Mouse (Mus musculus): ENCODE data around the gene Grip1.
A peak's percentile ranks its signal among the peaks of the same experiment; 100 is the strongest.

Gene Grip1

GRCm38 (mm10) chr10:119778871-119779270, 325.2 kb downstream of the Grip1 start:
- no peak for DNase-seq

- DNase-seq = no peak
Measured at GRCm38 (mm10) chr10:119779657-119780056, 326.0 kb downstream of the Grip1 start.

GRCm38 (mm10) chr10:119790507-119790906, 336.9 kb downstream of the Grip1 start:
- DNase-seq = no peak

- DNase-seq = no peak
Measured at GRCm38 (mm10) chr10:119802421-119802820, 348.8 kb downstream of the Grip1 start.

DNA sequence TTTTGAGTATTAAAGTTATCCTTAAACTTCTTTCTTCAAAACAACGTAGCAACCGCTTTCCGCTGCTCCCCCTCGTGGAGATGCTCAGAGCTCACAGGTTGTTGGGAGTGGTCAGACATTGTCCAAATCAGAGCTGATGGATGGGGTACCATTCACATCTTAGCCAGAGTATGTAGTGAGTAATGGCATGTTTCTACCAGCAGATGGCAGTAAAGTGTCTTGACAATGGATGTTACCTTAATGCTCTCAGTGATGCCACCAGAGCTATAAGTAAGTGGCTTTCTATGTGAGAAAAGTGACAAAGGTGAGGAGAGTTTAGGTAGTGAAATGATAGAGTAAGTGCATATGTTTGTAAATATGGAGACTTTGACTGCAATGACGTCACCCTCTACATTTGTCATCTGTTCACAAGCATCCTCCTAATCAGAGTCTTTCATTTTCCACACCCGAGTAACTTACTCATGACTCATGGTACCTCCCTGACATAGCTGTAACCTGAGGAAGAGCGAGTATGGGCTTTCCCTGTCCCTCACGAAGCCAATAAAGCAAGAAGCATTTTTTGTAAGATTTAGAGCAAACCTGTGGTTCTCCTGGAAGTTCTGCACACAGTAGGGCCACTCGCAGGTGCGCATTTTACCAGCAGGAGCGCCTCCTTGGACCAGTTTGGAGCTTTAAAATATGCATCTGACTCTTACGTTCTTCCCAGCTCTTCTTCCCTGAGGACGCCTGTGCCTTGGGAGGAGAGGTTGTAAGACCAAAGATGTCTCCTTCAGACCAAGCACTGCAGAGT, 350.2 kb downstream of the Grip1 start:
- DNase-seq = peak in 1 of 2 experiments; percentile 37

DNA sequence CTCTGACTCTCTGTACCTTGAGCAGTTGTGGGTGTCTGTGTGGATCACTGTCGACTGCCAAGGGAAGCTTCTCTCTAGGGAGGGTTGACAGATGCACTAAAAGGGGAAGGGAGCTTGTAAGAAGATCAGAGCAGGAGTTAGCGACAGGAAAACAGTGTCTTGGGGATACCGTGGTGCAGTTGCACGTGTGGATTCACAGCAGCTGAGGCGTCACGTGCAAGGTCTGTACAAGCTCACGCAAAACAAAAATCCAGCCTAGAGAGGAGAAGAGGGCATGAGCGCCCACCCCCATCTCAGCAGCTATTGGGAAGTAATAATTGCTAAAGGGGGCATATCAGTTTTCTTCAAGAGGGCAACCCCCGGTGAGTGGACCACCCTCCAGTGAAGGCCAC, 350.8 kb downstream of the Grip1 start:
- DNase-seq = no peak

DNA sequence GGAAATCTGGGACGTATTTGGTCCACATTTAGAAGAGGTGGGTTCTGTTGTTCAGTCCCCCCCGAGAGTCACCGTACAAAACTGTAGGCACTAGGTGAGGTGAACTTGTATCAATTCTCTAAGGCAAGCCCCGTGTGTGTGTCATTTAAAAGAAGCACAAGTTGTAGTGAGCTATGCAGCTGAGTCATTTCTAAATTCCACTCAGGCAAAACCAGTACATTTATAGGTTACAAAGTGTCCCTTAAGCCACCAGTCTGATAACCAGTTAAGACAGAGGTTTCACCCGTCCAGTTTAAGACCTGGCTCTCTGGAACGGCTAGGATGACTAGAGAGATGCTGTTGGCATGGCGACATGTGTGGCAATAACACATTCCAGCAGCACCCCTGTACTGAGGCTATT, 351.5 kb downstream of the Grip1 start:
- no peak for DNase-seq

DNA sequence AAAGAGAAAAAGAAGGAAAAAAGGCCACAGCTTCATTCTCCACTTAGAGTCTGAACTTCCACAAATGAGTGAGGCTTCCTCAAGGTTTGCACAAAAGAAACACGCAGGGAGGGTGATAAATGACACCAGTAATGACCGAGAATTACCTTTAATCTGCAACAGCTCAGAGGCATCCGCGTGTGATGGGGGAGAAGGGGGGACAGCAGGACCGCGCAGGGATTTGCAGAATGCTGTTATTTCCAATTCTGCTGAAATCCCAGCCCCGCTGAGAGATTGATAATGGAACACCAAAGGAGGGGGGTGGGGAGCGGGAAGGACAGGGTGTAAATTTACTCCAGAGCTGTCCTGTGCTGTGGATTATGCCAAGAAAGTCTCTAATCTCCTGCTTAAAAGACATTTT, 352.5 kb downstream of the Grip1 start:
- no peak for DNase-seq

GRCm38 (mm10) chr10:119808384-119808783, 354.8 kb downstream of the Grip1 start:
- no peak for DNase-seq

DNA sequence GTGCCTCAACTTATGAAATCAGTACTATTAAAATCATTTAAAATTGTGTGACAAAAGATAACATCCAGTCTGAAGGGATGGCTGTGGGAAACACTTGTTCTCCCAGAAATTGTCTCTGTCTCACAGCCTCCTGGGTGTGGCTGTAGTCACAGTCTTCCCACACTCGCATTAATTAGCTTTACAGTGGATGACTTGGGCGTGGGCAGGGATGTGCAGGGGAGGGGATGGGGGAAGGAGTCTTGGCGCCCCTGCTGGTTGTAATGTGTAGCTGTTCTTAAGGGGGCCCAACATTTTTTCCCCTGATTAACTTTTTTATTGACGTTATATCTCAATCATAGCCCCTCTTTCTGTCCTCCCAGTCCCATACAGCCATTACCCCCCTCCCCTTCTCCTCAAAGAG, 360.5 kb downstream of the Grip1 start:
- no peak for DNase-seq

DNA sequence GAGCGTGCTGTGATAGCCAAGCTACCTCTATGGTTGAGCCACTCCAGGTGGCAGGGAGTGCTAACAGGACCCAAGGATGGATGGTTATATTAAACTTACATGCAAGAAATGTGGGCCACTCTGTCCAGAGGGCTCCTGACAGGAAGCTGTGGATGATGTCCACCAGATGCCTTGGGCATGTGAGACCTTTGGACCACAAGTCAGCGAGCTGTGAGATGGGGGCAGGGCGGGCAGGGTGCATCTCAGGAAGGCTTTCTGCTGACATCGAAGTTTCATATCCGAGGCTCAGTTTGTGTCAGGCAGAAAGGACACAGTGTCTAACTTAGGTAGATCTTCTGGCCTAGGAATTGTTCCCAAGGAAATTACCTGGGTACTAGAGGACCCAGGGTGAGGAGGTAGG, 362.4 kb downstream of the Grip1 start:
- DNase-seq = no peak

GRCm38 (mm10) chr10:119818381-119818780, 364.8 kb downstream of the Grip1 start:
- DNase-seq = no peak

GRCm38 (mm10) chr10:119819102-119819681, 365.6 kb downstream of the Grip1 start:
- no peak for DNase-seq

- DNase-seq = no peak
Measured at GRCm38 (mm10) chr10:119819740-119820139, 366.1 kb downstream of the Grip1 start.

DNA sequence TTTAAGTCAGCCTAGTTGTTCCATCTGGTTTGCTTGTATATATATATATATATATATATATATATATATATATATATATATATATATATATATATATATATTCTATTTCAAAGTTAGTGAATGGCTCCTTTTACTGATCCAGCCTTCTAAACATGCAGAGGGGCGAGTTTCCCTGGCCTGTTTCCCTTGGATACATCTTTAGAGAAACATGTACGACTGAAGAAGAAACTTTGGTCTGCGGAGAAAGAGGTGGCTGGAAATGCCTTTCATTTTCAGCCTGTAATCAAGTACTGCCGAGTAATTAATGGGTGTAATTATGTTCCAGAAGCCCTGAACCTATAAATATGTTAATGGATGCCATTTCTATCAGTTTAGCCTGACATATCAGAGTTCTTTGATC, 366.8 kb downstream of the Grip1 start:
- no peak for DNase-seq

DNA sequence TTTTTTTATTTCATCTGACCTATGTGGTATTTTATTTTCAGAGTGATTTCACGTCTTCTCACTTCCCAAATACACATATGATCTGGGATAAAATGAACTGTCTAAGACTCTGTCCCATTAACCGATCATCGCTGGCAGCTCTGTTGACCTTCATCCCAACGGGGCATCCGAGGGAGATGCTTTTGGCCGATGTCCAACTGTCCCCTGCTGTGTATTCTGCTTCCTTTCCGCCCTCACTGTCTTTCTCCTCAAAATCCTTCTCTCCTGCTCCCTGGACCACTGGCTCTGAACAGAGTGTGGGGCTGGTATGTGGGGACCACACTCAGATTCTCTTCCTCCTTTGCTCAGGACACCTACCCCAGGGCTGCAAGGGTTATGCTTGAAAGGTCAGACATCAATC, 370.1 kb downstream of the Grip1 start:
- DNase-seq = no peak

DNA sequence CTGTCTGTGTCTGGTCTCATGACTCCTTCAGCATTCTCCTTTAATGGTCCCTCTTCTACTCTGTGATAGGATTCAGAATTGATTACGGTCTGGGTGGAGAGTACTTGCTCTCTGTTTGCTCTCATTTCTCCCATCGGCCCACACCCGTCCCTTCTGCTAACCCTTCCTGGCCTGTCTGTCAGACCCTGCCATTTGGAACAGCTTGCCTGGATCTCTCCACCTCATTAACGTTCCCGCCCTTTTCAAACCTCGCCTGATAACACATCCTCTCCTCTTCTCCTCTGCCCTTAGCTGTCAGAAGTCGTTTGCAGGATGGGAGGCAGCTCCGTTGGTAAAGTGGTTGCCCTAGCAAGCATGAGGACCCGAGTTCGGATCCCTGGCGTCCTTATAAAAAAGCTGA, 370.9 kb downstream of the Grip1 start:
- peak in 1 of 2 experiments; percentile 30 for DNase-seq

- DNase-seq = peak in 1 of 2 experiments; percentile 7
Measured at GRCm38 (mm10) chr10:119830388-119830956, 376.8 kb downstream of the Grip1 start.

DNA sequence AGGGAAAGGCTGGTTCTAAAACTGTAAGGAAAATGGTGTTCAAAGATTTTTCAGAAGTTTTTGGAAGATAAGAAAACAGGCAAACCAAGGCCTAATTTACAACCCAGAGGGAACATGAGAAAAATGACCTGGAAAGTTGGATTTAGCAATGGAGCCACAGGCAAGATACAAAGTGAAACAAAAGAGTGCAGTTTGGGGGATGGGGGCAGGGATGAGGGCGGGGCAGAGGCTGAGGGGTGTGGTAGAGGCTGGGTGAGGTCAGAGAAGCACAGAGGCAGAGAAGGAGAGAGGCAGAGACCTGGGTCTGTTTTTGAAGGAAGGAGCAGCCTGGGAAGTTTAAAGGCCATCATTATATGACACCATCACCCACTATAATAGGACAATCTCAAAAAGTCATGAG, 377.5 kb downstream of the Grip1 start:
- DNase-seq = no peak

DNA sequence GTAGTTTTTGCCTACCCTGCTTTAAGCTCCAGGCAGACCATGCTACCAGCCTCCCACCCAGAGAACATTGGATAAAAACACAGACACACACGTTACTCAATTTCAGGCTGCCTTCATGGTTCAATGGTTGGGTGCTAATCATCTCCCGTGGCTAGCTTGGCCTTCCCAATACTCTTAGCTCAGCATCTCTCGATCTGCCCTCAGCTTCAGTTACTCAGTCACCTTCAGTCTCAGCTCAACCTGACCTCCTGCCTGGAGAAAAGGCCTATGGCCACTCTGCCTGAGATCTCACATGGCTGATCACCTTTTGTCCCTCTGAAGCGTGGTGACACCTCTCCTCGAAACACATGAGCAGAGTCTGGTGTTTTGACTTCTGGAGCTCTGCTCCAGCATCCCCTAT, 379.7 kb downstream of the Grip1 start:
- DNase-seq = no peak

DNA sequence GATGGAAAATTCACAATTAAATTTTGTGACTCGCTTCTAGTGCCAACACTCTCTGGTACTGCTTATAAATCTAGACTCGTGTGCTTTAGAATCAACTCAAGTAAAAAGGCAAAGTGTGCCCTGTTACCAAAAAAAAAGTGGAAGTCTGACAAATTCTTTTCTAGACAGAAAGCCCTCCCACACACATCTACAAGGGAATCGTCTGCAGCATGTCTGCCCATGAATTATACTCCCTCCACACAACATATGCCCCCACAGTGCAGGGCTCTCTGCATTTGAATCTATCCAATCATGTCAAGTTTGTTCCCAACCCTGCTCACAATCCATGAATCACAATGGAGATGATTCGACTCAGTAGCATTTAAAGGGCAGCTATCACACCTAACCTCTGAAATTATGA, 380.5 kb downstream of the Grip1 start:
- DNase-seq = no peak

DNA sequence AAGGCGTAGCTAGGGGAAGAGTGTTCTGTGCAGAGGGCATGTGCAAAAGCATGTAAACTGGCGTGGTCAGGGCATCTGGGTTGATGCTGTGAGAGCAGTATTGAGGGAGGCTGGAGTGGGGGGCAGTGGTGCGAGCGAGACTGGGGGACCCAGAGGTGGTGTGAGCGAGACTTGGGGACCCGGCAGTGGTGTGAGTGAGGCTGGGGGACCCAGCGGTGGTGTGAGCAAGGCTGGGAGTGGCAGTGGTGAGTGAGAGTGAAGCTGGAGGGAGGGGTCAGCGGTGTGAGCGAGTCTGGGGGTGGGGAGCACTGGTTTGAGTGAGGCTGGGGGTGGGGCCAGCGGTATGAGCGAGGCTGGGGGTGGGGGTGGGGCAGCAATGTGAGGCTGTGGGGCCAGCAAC, 386.0 kb downstream of the Grip1 start:
- no peak for DNase-seq

GRCm38 (mm10) chr10:119842004-119842403, 388.4 kb downstream of the Grip1 start:
- DNase-seq = no peak

- DNase-seq = no peak
Measured at GRCm38 (mm10) chr10:119845705-119846410, 392.2 kb downstream of the Grip1 start.
